Mouse (Mus musculus) midbrain, embryonic 12.5 days (tissue): ENCODE results near the gene Nbl1. TPM values are rescaled to one million over a fixed set of nuclear protein-coding genes. Genes with fewer than 3 reads are reported as not detected.

Source experiments
- ATAC-seq: fragments of 200-750 bp; cut with Nextera tagmentation; 2 replicates; pipeline ENCODE4 v1.8.0; 2017; ENCODE audit warnings: low read depth, moderate TSS enrichment, moderate library complexity; ENCODE audit not compliant: low FRiP score
- H3K27ac ChIP-seq: fragments of 300-500 bp; sonication (generic); replicated peaks from 2 replicates; pipeline ENCODE4 v1.5.1; 2016; ENCODE audit warnings: mild to moderate bottlenecking
- H3K27me3 ChIP-seq: fragments of 300-500 bp; sonication (generic); 2 replicates; pipeline ENCODE4 v1.6.1; 2016; ENCODE audit warnings: mild to moderate bottlenecking
- H3K36me3 ChIP-seq: fragments of 300-500 bp; sonication (generic); 2 replicates; pipeline ENCODE4 v1.6.1; 2016
- H3K4me1 ChIP-seq: fragments of 300-500 bp; sonication (generic); 2 replicates; pipeline ENCODE4 v1.6.1; 2016
- H3K4me2 ChIP-seq: fragments of 300-500 bp; sonication (generic); replicated peaks from 2 replicates; pipeline ENCODE4 v1.6.1; 2016; ENCODE audit warnings: mild to moderate bottlenecking, moderate library complexity
- H3K4me3 ChIP-seq: fragments of 300-500 bp; sonication (generic); 2 replicates; pipeline ENCODE4 v1.5.1; 2016; ENCODE audit warnings: mild to moderate bottlenecking
- H3K9ac ChIP-seq: fragments of 300-500 bp; sonication (generic); replicated peaks from 2 replicates; pipeline ENCODE4 v1.6.1; 2016; ENCODE audit warnings: mild to moderate bottlenecking, moderate library complexity
- H3K9me3 ChIP-seq: fragments of 300-500 bp; sonication (generic); 2 replicates; pipeline ENCODE4 v1.6.1; 2016; ENCODE audit warnings: mild to moderate bottlenecking
- WGBS: fragments of 180-500 bp; shearing (Covaris S2); methylation state at CpG from one replicate; pipeline ENCODE4 v1.1.7; 2016; 5-methylcytosine and 5-hydroxymethylcytosine counted together
- polyA plus RNA-seq: library from polyadenylated mRNA; unstranded; fragments of >200 nt; fragmentation: Nextera tagmentation; extraction: Ambion mirVana; gene quantifications from 2 replicates; pipeline ENCODE4 v1.2.1, GENCODE M21; 2016

Gene Nbl1
- polyA plus RNA-seq, 1 experiment from 2014 or later: 40.9 TPM

GRCm38 (mm10) chr4:139080259-139080658, 12.5 kb downstream of the Nbl1 start:
- H3K4me2 ChIP-seq: no peak overlapping the region
- peaks cover 27% of the 10 kb centered on the region for H3K4me1 ChIP-seq
- H3K9me3 ChIP-seq: no peaks in the 10 kb centered on the region
- H3K4me3 ChIP-seq: no peak overlapping the region
- no peak overlapping the region for H3K9ac ChIP-seq
- H3K36me3 ChIP-seq: no peaks in the 10 kb centered on the region
- H3K27ac ChIP-seq: no peak overlapping the region
- ATAC-seq: no peak
- whole genome bisulfite sequencing: 92% methylated on average over 7 of the region's 7 CpGs
- peaks cover 41% of the 10 kb centered on the region for H3K27me3 ChIP-seq

GRCm38 (mm10) chr4:139079439-139079838, 13.4 kb downstream of the Nbl1 start:
- Histone ChIP-seq H3K9ac (no peak overlapping the region), H3K27me3 (peaks cover 41% of the 10 kb centered on the region), H3K27ac (no peak overlapping the region), H3K9me3 (no peaks in the 10 kb centered on the region), H3K4me3 (no peak overlapping the region), H3K4me2 (no peak overlapping the region), H3K4me1 (peaks cover 34% of the 10 kb centered on the region), H3K36me3 (no peaks in the 10 kb centered on the region)
- no peak for ATAC-seq
- 79% methylated on average over 11 of the region's 11 CpGs for WGBS

- no peak for ATAC-seq
- Histone ChIP-seq H3K4me2 (no peak overlapping the region), H3K36me3 (no peaks in the 10 kb centered on the region), H3K27ac (no peak overlapping the region), H3K4me3 (no peak overlapping the region), H3K4me1 (peaks cover 34% of the 10 kb centered on the region), H3K9ac (no peak overlapping the region), H3K27me3 (peaks cover 43% of the 10 kb centered on the region), H3K9me3 (no peaks in the 10 kb centered on the region)
- WGBS: 18% methylated on average over 4 of the region's 4 CpGs
Measured at GRCm38 (mm10) chr4:139078726-139079125, 14.1 kb downstream of the Nbl1 start.

- 32% methylated on average over 2 of the region's 2 CpGs for WGBS
- ATAC-seq: no peak
Measured at GRCm38 (mm10) chr4:139078313-139078712, 14.5 kb downstream of the Nbl1 start.

GRCm38 (mm10) chr4:139075915-139076314, 16.9 kb downstream of the Nbl1 start:
- ATAC-seq: no peak
- Histone ChIP-seq H3K27ac (no peak overlapping the region), H3K27me3 (peaks cover 69% of the 10 kb centered on the region), H3K36me3 (no peaks in the 10 kb centered on the region), H3K4me2 (peak overlapping the region; percentile 67; the same call in 1 of the 2 replicates), H3K9ac (no peak overlapping the region), H3K4me1 (peaks cover 15% of the 10 kb centered on the region), H3K9me3 (no peaks in the 10 kb centered on the region), H3K4me3 (no peak overlapping the region)
- 10% methylated on average over 5 of the region's 5 CpGs for WGBS

More at GRCm38 (mm10) chr4:139078313-139078712, 14.5 kb downstream of the Nbl1 start:
- Histone ChIP-seq H3K9ac (no peak overlapping the region), H3K9me3 (no peaks in the 10 kb centered on the region), H3K4me3 (no peak overlapping the region), H3K27me3 (peaks cover 48% of the 10 kb centered on the region), H3K4me1 (peaks cover 30% of the 10 kb centered on the region), H3K27ac (no peak overlapping the region), H3K4me2 (no peak overlapping the region), H3K36me3 (no peaks in the 10 kb centered on the region)

- no peak for ATAC-seq
- Histone ChIP-seq H3K36me3 (no peaks in the 10 kb centered on the region), H3K4me3 (peak within 1 kb of the TSS; percentile 49), H3K4me2 (peak within 1 kb of the TSS; percentile 67), H3K27me3 (peaks cover 74% of the 10 kb centered on the region), H3K4me1 (peaks cover 15% of the 10 kb centered on the region), H3K9me3 (no peaks in the 10 kb centered on the region), H3K9ac (peak within 1 kb of the TSS; percentile 41), H3K27ac (no peak within 1 kb of the TSS)
- WGBS: under 1% methylated on average over 70 of the region's 77 CpGs
Measured at GRCm38 (mm10) chr4:139075041-139075711, 17.6 kb downstream of the Nbl1 start, which contains the start of gene Htr6. Gene Htr6, minus strand, starts transcription at chr4:139075570.

DNA sequence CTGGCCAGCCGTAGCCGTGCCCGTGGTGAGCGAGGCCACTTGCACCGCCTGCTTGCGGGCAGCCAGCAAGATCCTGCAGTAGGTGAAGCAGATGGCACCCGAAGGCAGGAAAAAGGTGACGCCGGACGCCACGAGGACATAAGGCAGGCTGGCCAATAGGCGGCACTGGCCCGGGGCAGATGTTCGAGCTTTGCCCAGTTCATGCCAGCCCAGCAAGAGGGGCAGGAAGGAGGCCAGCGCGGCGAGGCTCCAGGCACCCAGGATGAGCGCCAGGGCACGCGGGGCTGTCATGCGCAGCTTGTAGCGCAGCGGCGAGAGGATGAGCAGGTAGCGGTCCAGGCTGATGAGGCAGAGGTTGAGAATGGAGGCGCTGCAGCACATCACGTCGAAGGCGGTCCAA, 18.7 kb downstream of the Nbl1 start:
- H3K4me2 ChIP-seq: peak overlapping the region; percentile 67
- WGBS: 17% methylated on average over 29 of the region's 29 CpGs
- ATAC-seq: no peak

DNA sequence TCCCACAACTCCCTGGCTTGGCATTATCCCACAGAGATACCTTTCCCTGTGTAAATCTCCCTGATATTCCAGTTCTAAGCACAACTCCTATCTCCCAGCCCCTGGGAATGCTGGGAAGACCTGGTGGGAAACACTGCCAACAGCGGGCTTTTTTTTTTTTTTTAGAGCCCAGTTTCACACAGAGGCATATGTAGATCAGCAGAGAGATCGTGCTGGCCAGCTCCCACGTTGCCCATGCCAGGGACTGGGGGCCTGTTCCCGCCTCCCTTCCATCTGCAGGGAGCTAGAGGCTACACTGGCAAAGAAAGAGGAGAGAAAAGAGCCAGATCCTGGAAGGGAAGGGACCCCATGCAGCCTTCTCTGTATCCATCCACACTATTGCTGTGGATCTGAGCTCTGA, 24.5 kb downstream of the Nbl1 start:
- peaks cover 44% of the 10 kb centered on the region for H3K27me3 ChIP-seq

More for the DNA sequence above, 18.7 kb downstream of the Nbl1 start:
- Histone ChIP-seq H3K9me3 (no peaks in the 10 kb centered on the region), H3K4me3 (peak overlapping the region; percentile 49; the same call in 1 of the 2 replicates), H3K4me1 (peaks cover 15% of the 10 kb centered on the region), H3K27me3 (peaks cover 85% of the 10 kb centered on the region), H3K36me3 (no peaks in the 10 kb centered on the region), H3K27ac (no peak overlapping the region), H3K9ac (no peak overlapping the region)

GRCm38 (mm10) chr4:139064831-139065230, 28.0 kb downstream of the Nbl1 start:
- Histone ChIP-seq H3K9me3 (no peaks in the 10 kb centered on the region), H3K4me1 (no peaks in the 10 kb centered on the region), H3K4me3 (no peak overlapping the region), H3K36me3 (no peaks in the 10 kb centered on the region), H3K9ac (no peak overlapping the region), H3K27ac (no peak overlapping the region), H3K27me3 (peaks cover 19% of the 10 kb centered on the region), H3K4me2 (no peak overlapping the region)
- WGBS: 86% methylated on average over 5 of the region's 5 CpGs
- no peak for ATAC-seq

More for the DNA sequence above, 24.5 kb downstream of the Nbl1 start:
- WGBS: 42% methylated on average over 4 of the region's 4 CpGs
- H3K9me3 ChIP-seq: no peaks in the 10 kb centered on the region
- no peak overlapping the region for H3K4me2 ChIP-seq
- no peak overlapping the region for H3K9ac ChIP-seq
- H3K27ac ChIP-seq: no peak overlapping the region
- H3K4me3 ChIP-seq: no peak overlapping the region
- H3K36me3 ChIP-seq: no peaks in the 10 kb centered on the region
- H3K4me1 ChIP-seq: no peaks in the 10 kb centered on the region
- no peak for ATAC-seq

GRCm38 (mm10) chr4:139059569-139059968, 33.2 kb downstream of the Nbl1 start:
- ATAC-seq: no peak
- 9% methylated on average over 7 of the region's 7 CpGs for WGBS
- H3K27me3 ChIP-seq: 0 out of 2 replicates have a peak, but pooled peaks cover 5% of the 10 kb centered on the region

DNA sequence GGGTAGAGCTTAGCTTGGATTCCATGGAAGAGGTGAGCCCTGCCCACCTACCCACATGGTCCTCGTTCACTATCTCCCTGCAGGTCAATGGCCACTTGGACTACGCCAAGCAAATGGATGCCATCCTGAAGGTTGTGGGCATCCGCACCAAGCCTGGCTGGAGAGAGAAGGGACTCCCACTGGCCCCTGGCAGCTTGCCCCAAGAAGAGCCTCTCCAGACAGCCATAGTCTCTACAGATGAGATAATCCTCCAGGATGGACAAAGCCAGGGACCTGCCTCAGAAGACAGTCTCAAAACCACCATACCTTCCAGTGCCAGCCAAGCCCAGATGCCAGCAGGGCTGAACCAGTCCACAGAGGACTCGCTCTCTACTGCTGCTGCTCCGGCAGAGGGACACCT, 34.8 kb downstream of the Nbl1 start:
- no peak overlapping the region for H3K27ac ChIP-seq
- no peaks in the 10 kb centered on the region for H3K9me3 ChIP-seq
- peaks cover 17% of the 10 kb centered on the region; the same call in 1 of the 2 replicates for H3K4me1 ChIP-seq
- no peak overlapping the region for H3K4me2 ChIP-seq
- no peak for ATAC-seq
- no peak overlapping the region for H3K9ac ChIP-seq
- no peak overlapping the region for H3K4me3 ChIP-seq
- 0 out of 2 replicates have a peak, but pooled peaks cover 5% of the 10 kb centered on the region for H3K27me3 ChIP-seq
- 95% methylated on average over 5 of the region's 5 CpGs for WGBS
- no peaks in the 10 kb centered on the region for H3K36me3 ChIP-seq

More at GRCm38 (mm10) chr4:139059569-139059968, 33.2 kb downstream of the Nbl1 start:
- Histone ChIP-seq H3K27ac (no peak overlapping the region), H3K9me3 (no peaks in the 10 kb centered on the region), H3K4me1 (peaks cover 8% of the 10 kb centered on the region; the same call in 1 of the 2 replicates), H3K4me3 (no peak overlapping the region), H3K4me2 (no peak overlapping the region), H3K36me3 (no peaks in the 10 kb centered on the region), H3K9ac (no peak overlapping the region)

GRCm38 (mm10) chr4:139057291-139057690, 35.5 kb downstream of the Nbl1 start:
- Histone ChIP-seq H3K4me1 (peaks cover 17% of the 10 kb centered on the region; the same call in 1 of the 2 replicates), H3K9ac (no peak overlapping the region), H3K9me3 (no peaks in the 10 kb centered on the region), H3K27me3 (0 out of 2 replicates have a peak, but pooled peaks cover 6% of the 10 kb centered on the region), H3K36me3 (no peaks in the 10 kb centered on the region), H3K4me2 (no peak overlapping the region), H3K4me3 (no peak overlapping the region), H3K27ac (no peak overlapping the region)
- ATAC-seq: no peak
- WGBS: 85% methylated on average over 5 of the region's 5 CpGs
